ENCODE assay signal across 17 mouse cellular contexts in genomic region chr12:119070446-119070845, GRCm38 (mm10).
DNase-seq lines count a peak whose midpoint lies in the region.
"Had no signal": no experiment of that assay in that cellular context is flagged by ENCODE, and none has a peak within 500 bp of the region (broad histone marks: within the 10 kb centered on the region; RNA-seq: fewer than 3 reads in every experiment).

No protein-coding gene starts in this region.

- no peak overlapping the region for H3K4me3 ChIP-seq in embryonic facial prominence, embryonic 10.5 days
- H3K4me3 ChIP-seq: heart, embryonic 12.5 days; hindbrain, embryonic 10.5 days had no signal

- H3K27ac ChIP-seq in embryonic facial prominence, embryonic 10.5 days (replicated peaks): no peak overlapping the region
- H3K27ac ChIP-seq: hindbrain, embryonic 10.5 days had no signal

- peak; percentile 51 for DNase-seq in heart, adult 8-10 months (ENCODE audit: low spot score)
- DNase-seq in heart, postnatal 14 days: no peak
- peak; percentile 57 for DNase-seq in 3T3-L1 (ENCODE audit: low read depth, low spot score)
- DNase-seq in fibroblast of lung, adult 2 months (ENCODE audit: low read depth): peak; percentile 9
- DNase-seq in kidney, postnatal 10 days: peak; percentile 23
- no peak for DNase-seq in embryo, embryonic 9.5 days (ENCODE audit: extremely low spot score)
- no peak for DNase-seq in cerebellum, postnatal 25 days
- no peak for DNase-seq in embryonic facial prominence, embryonic 10.5 days (ENCODE audit: low spot score)
- DNase-seq: adrenal gland, adult 2 months; cerebellum, adult 9-10 months; embryo, embryonic 11 days; lung, postnatal 4 days; midbrain, embryonic 14.5 days; right cerebral cortex, adult 18-20 months; thymus, postnatal 36 days had no signal

- no peaks in the 10 kb centered on the region for H3K27me3 ChIP-seq in embryonic facial prominence, embryonic 10.5 days (replicated peaks; ENCODE audit: low read depth, poor library complexity, severe bottlenecking)
- H3K27me3 ChIP-seq: heart, embryonic 12.5 days had no signal

- intact Hi-C loops in heart, postnatal 14 days (cut with DNase I): loop anchor here (10.0 kb wide), 1 partner anchor 164 kb away; the partner anchor contains the start of gene Itgb8

- 0 out of 2 replicates have a peak, but pooled peaks cover 2% of the 10 kb centered on the region for H3K4me1 ChIP-seq in embryonic facial prominence, embryonic 10.5 days

- 39% methylated on average over 1 of the region's 1 CpGs for WGBS in embryonic facial prominence, embryonic 10.5 days

- no peaks in the 10 kb centered on the region for H3K36me3 ChIP-seq in embryonic facial prominence, embryonic 10.5 days (replicated peaks)
- H3K36me3 ChIP-seq: heart, embryonic 12.5 days; hindbrain, embryonic 10.5 days had no signal

- H3K9me3 ChIP-seq in embryonic facial prominence, embryonic 10.5 days: no peaks in the 10 kb centered on the region
- H3K9me3 ChIP-seq: hindbrain, embryonic 10.5 days had no signal

Comparison
In these comparisons a context has a peak if more than half of its experiments do, and no peak if none do; other contexts are left out.
1. DNase-seq: peak in heart, adult 8-10 months (single experiment), 3T3-L1 (single experiment), fibroblast of lung, adult 2 months (single experiment) and kidney, postnatal 10 days (single experiment); none in heart, postnatal 14 days (0 of 2), embryo, embryonic 9.5 days (single experiment), cerebellum, postnatal 25 days (0 of 2) and embryonic facial prominence, embryonic 10.5 days (single experiment).